Mouse (Mus musculus): Measurements from ENCODE around the gene Foxd1.

Foxd1 gene

GRCm38 (mm10) chr13:98354090-98354801, at the start of gene Foxd1:
TSS of gene Foxd1 (plus strand) at chr13:98354242.
- no peak for DNase-seq (ENCODE audit: low read depth in 2 of 2, low spot score in 2 of 2)

GRCm38 (mm10) chr13:98305257-98305656, 48.8 kb upstream of the Foxd1 start:
- no peak for DNase-seq (ENCODE audit: low read depth in 2 of 2, low spot score in 2 of 2)

GRCm38 (mm10) chr13:98306393-98306792, 47.6 kb upstream of the Foxd1 start:
- no peak for DNase-seq (ENCODE audit: low read depth in 2 of 2, low spot score in 2 of 2)

GRCm38 (mm10) chr13:98306852-98307475, 47.1 kb upstream of the Foxd1 start:
- no peak for DNase-seq (ENCODE audit: low read depth in 2 of 2, low spot score in 2 of 2)

GRCm38 (mm10) chr13:98308004-98308403, 46.0 kb upstream of the Foxd1 start:
- no peak for DNase-seq (ENCODE audit: low read depth in 2 of 2, low spot score in 2 of 2)

- no peak for DNase-seq (ENCODE audit: low read depth in 2 of 2, low spot score in 2 of 2)
These were observed 45.3 kb upstream of the Foxd1 start for GRCm38 (mm10) chr13:98308724-98309123.

- DNase-seq (ENCODE audit: low read depth in 2 of 2, low spot score in 2 of 2): no peak
These were observed 42.4 kb upstream of the Foxd1 start for GRCm38 (mm10) chr13:98311597-98311996.

GRCm38 (mm10) chr13:98313631-98314030, 40.4 kb upstream of the Foxd1 start:
- DNase-seq (ENCODE audit: low read depth in 2 of 2, low spot score in 2 of 2): no peak

GRCm38 (mm10) chr13:98315124-98315523, 38.9 kb upstream of the Foxd1 start:
- no peak for DNase-seq (ENCODE audit: low read depth in 2 of 2, low spot score in 2 of 2)

GRCm38 (mm10) chr13:98316140-98316479, 37.9 kb upstream of the Foxd1 start:
- DNase-seq (ENCODE audit: low read depth in 2 of 2, low spot score in 2 of 2): no peak

- DNase-seq (ENCODE audit: low read depth in 2 of 2, low spot score in 2 of 2): peak; percentile 80 to 81
These were observed 37.4 kb upstream of the Foxd1 start, which contains the start of gene Btf3 for GRCm38 (mm10) chr13:98316480-98317245. TSS of gene Btf3 (minus strand) at chr13:98317006.

GRCm38 (mm10) chr13:98317246-98317677, 36.8 kb upstream of the Foxd1 start:
- DNase-seq (ENCODE audit: low read depth in 2 of 2, low spot score in 2 of 2): no peak

GRCm38 (mm10) chr13:98317911-98318310, 36.1 kb upstream of the Foxd1 start:
- DNase-seq (ENCODE audit: low read depth in 2 of 2, low spot score in 2 of 2): no peak

- DNase-seq (ENCODE audit: low read depth in 2 of 2, low spot score in 2 of 2): no peak
These were observed 29.0 kb upstream of the Foxd1 start for GRCm38 (mm10) chr13:98325034-98325433.

GRCm38 (mm10) chr13:98332106-98332505, 21.9 kb upstream of the Foxd1 start:
- peak in 1 of 2 experiments; percentile 34 for DNase-seq (ENCODE audit: low read depth in 2 of 2, low spot score in 2 of 2)

GRCm38 (mm10) chr13:98336205-98336604, 17.8 kb upstream of the Foxd1 start:
- DNase-seq (ENCODE audit: low read depth in 2 of 2, low spot score in 2 of 2): no peak

GRCm38 (mm10) chr13:98340506-98340905, 13.5 kb upstream of the Foxd1 start:
- no peak for DNase-seq (ENCODE audit: low read depth in 2 of 2, low spot score in 2 of 2)

- no peak for DNase-seq (ENCODE audit: low read depth in 2 of 2, low spot score in 2 of 2)
These were observed 4.6 kb upstream of the Foxd1 start for GRCm38 (mm10) chr13:98349491-98349890.

GRCm38 (mm10) chr13:98351527-98351926, 2.5 kb upstream of the Foxd1 start:
- DNase-seq (ENCODE audit: low read depth in 2 of 2, low spot score in 2 of 2): peak in 1 of 2 experiments; percentile 21

GRCm38 (mm10) chr13:98352381-98352975, 1.6 kb upstream of the Foxd1 start:
- DNase-seq (ENCODE audit: low read depth in 2 of 2, low spot score in 2 of 2): no peak

GRCm38 (mm10) chr13:98353709-98354089, 343 bp upstream of the Foxd1 start:
- no peak for DNase-seq (ENCODE audit: low read depth in 2 of 2, low spot score in 2 of 2)
